Mouse (Mus musculus) retina, postnatal 7 days (tissue): ENCODE data around the gene Dgkb.

ENCODE experiments used
- DNase-seq: peaks from one replicate; pipeline ENCODE4 v3.0.0-alpha.2; 2012; ENCODE audit warnings: low read depth, low spot score

Gene Dgkb

GRCm38 (mm10) chr12:38594055-38594454, 776.5 kb downstream of the Dgkb start:
- no peak for DNase-seq

- DNase-seq: peak; percentile 13
Measured at GRCm38 (mm10) chr12:38596416-38597062, 779.0 kb downstream of the Dgkb start.

GRCm38 (mm10) chr12:38598096-38598495, 780.6 kb downstream of the Dgkb start:
- no peak for DNase-seq

DNA sequence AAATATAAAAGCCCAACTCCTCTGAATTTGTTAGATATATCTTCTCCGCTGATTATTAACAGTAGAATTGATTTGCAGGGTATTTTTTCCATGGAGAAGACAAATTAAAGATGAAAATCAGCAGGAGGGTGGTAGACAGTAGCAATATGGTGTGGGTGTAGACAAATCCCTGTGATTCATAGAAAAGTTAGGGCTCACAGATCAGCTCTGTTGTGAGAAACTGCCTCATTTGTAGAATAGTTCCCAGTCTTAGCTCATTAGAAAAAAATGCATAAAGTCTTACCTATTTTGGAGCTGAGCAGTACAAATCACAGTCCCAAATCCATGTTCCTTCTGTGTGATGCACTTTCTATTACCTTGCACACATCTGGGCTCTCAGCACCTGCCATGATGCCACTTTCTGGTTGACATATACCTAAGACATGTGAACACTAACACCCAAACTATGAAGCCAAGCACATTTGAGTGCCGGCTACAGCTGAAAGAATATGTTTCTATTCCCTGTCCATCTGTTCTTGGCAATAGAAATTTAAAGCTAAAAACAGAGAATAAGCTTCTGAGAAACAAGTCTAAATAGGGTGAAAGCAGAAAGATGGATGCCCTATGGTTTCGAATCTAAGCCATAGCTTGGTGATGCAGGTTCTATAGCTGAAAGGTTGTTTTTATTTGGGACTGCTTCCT, 782.8 kb downstream of the Dgkb start:
- no peak for DNase-seq

- no peak for DNase-seq
Measured at GRCm38 (mm10) chr12:38608104-38608503, 790.6 kb downstream of the Dgkb start.

DNA sequence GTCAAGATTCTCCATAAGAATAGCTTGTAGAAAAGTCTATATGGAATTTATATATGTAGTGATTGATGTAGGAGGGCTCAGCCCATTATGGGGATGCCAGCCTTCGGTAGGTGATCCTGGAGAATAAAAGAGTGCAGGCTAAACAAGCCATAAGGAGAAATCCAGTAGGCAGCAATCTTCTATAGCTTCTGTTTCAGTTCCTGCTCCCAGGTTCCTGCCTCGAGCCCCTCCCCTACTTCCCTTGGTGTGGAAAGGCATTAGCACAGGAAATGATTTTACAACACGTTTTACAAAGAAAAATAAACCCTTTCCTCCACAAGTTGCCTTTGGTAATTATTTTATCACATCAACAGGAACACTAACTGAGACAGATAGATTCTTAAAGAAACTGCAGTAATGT, 850.7 kb downstream of the Dgkb start:
- DNase-seq: no peak
